Mouse (Mus musculus): ENCODE results near the gene Rsrc1. TPM values are rescaled to one million over a fixed set of nuclear protein-coding genes. Genes with fewer than 3 reads are reported as not detected.
A peak's percentile ranks its signal among the peaks of the same experiment; 100 is the strongest.
"Not testable (repeated sequence)": the region's sequence is repeated elsewhere in the genome, so short reads cannot be mapped to it uniquely, and the experiment has no call there.

Gene Rsrc1
- polyA plus RNA-seq, 1 experiment = 36.8 TPM

- TF ChIP-seq CTCF (IDR thresholded peaks at IDR 0.05; ENCODE audit: low read depth, low read length) (no peak), POLR2A (IDR thresholded peaks at IDR 0.05; ENCODE audit: borderline replicate concordance, low read depth, low read length) (no peak)
- Histone ChIP-seq H3K27ac (ENCODE audit: insufficient read depth, low read depth, low read length) (no peak overlapping the region), H3K4me1 (ENCODE audit: control insufficient read depth, insufficient read depth, low read length) (0 out of 2 replicates have a peak, but pooled peaks cover 11% of the 10 kb centered on the region), H3K4me3 (ENCODE audit: insufficient read depth, low read length) (peak overlapping the region; percentile 32)
These were observed 1.2 kb downstream of the Rsrc1 start for GRCm38 (mm10) chr3:66982181-66982911.

GRCm38 (mm10) chr3:66983481-66983880 lies 2.3 kb downstream of the Rsrc1 start:
- no peak for TF ChIP-seq POLR2A (IDR thresholded peaks at IDR 0.05; ENCODE audit: borderline replicate concordance, low read depth, low read length)
- TF ChIP-seq CTCF (IDR thresholded peaks at IDR 0.05; ENCODE audit: low read depth, low read length) = no peak
- H3K4me3 ChIP-seq (ENCODE audit: insufficient read depth, low read length) = no peak overlapping the region
- H3K27ac ChIP-seq (ENCODE audit: insufficient read depth, low read depth, low read length) = no peak overlapping the region
- H3K4me1 ChIP-seq (ENCODE audit: control insufficient read depth, insufficient read depth, low read length) = 0 out of 2 replicates have a peak, but pooled peaks cover 11% of the 10 kb centered on the region

GRCm38 (mm10) chr3:66985539-66986286 lies 4.5 kb downstream of the Rsrc1 start:
- Histone ChIP-seq H3K27ac (ENCODE audit: insufficient read depth, low read depth, low read length) (no peak overlapping the region), H3K4me1 (ENCODE audit: control insufficient read depth, insufficient read depth, low read length) (0 out of 2 replicates have a peak, but pooled peaks cover 7% of the 10 kb centered on the region), H3K4me3 (ENCODE audit: insufficient read depth, low read length) (peak overlapping the region; percentile 94)
- no peak for TF ChIP-seq POLR2A (IDR thresholded peaks at IDR 0.05; ENCODE audit: borderline replicate concordance, low read depth, low read length)
- no peak for TF ChIP-seq CTCF (IDR thresholded peaks at IDR 0.05; ENCODE audit: low read depth, low read length)

GRCm38 (mm10) chr3:66986287-66986560 lies 5.0 kb downstream of the Rsrc1 start:
- Histone ChIP-seq H3K27ac (ENCODE audit: insufficient read depth, low read depth, low read length) (no peak overlapping the region), H3K4me1 (ENCODE audit: control insufficient read depth, insufficient read depth, low read length) (0 out of 2 replicates have a peak, but pooled peaks cover 7% of the 10 kb centered on the region), H3K4me3 (ENCODE audit: insufficient read depth, low read length) (peak overlapping the region; percentile 94)
- TF ChIP-seq CTCF (IDR thresholded peaks at IDR 0.05; ENCODE audit: low read depth, low read length) = no peak
- no peak for TF ChIP-seq POLR2A (IDR thresholded peaks at IDR 0.05; ENCODE audit: borderline replicate concordance, low read depth, low read length)

GRCm38 (mm10) chr3:66996820-66997219 lies 15.6 kb downstream of the Rsrc1 start:
- H3K4me1 ChIP-seq (ENCODE audit: control insufficient read depth, insufficient read depth, low read length) = no peaks in the 10 kb centered on the region
- TF ChIP-seq CTCF (IDR thresholded peaks at IDR 0.05; ENCODE audit: low read depth, low read length) (no peak), POLR2A (IDR thresholded peaks at IDR 0.05; ENCODE audit: borderline replicate concordance, low read depth, low read length) (no peak)
- no peak overlapping the region for H3K4me3 ChIP-seq (ENCODE audit: insufficient read depth, low read length)
- no peak overlapping the region for H3K27ac ChIP-seq (ENCODE audit: insufficient read depth, low read depth, low read length)

- Histone ChIP-seq H3K4me1 (ENCODE audit: control insufficient read depth, insufficient read depth, low read length) (no peaks in the 10 kb centered on the region), H3K27ac (ENCODE audit: insufficient read depth, low read depth, low read length) (no peak overlapping the region), H3K4me3 (ENCODE audit: insufficient read depth, low read length) (no peak overlapping the region)
- TF ChIP-seq CTCF (IDR thresholded peaks at IDR 0.05; ENCODE audit: low read depth, low read length) = no peak
These were observed 55.3 kb downstream of the Rsrc1 start for GRCm38 (mm10) chr3:67036387-67037062.

GRCm38 (mm10) chr3:67059755-67060154 lies 78.6 kb downstream of the Rsrc1 start:
- Histone ChIP-seq H3K4me1 (ENCODE audit: control insufficient read depth, insufficient read depth, low read length) (peaks cover 6% of the 10 kb centered on the region), H3K27ac (ENCODE audit: insufficient read depth, low read depth, low read length) (no peak overlapping the region), H3K4me3 (ENCODE audit: insufficient read depth, low read length) (no peak overlapping the region)
- TF ChIP-seq CTCF (IDR thresholded peaks at IDR 0.05; ENCODE audit: low read depth, low read length) (no peak), POLR2A (IDR thresholded peaks at IDR 0.05; ENCODE audit: borderline replicate concordance, low read depth, low read length) (no peak)

GRCm38 (mm10) chr3:67070575-67071488 lies 89.6 kb downstream of the Rsrc1 start:
- H3K4me1 ChIP-seq (ENCODE audit: control insufficient read depth, insufficient read depth, low read length) = no peaks in the 10 kb centered on the region
- H3K27ac ChIP-seq (ENCODE audit: insufficient read depth, low read depth, low read length) = no peak overlapping the region
- H3K4me3 ChIP-seq (ENCODE audit: insufficient read depth, low read length) = no peak overlapping the region
- TF ChIP-seq CTCF (IDR thresholded peaks at IDR 0.05; ENCODE audit: low read depth, low read length) (no peak), POLR2A (IDR thresholded peaks at IDR 0.05; ENCODE audit: borderline replicate concordance, low read depth, low read length) (no peak)

GRCm38 (mm10) chr3:67073653-67074052 lies 92.5 kb downstream of the Rsrc1 start:
- H3K4me1 ChIP-seq (ENCODE audit: control insufficient read depth, insufficient read depth, low read length); H3K27ac ChIP-seq (ENCODE audit: insufficient read depth, low read depth, low read length); H3K4me3 ChIP-seq (ENCODE audit: insufficient read depth, low read length): not testable (repeated sequence)

Measured in bone marrow macrophage, adult 2 months (primary cell).